Mouse (Mus musculus) bone marrow macrophage, adult 2 months (primary cell): ENCODE data around the gene Sgpl1.

ENCODE experiments used
- CTCF ChIP-seq: IDR thresholded peaks from 2 replicates; pipeline ENCODE4 v1.5.1; 2012; ENCODE audit warnings: low read depth, mild to moderate bottlenecking, low read length, moderate library complexity
- POLR2A ChIP-seq: IDR thresholded peaks from 2 replicates; pipeline ENCODE4 v1.6.1; 2012; ENCODE audit warnings: mild to moderate bottlenecking, low read depth, low read length, borderline replicate concordance

GRCm38 (mm10) chr10:61068436-61069192 is 78.9 kb downstream of the Sgpl1 start:
- TF ChIP-seq POLR2A, result no peak
- peak; percentile 80; the same call in 1 of the 2 replicates for TF ChIP-seq CTCF
